Mouse (Mus musculus) adrenal gland, postnatal 25 days (tissue): ENCODE data around the gene Dennd2d. TPM values are rescaled to one million over a fixed set of nuclear protein-coding genes. Genes with fewer than 3 reads are reported as not detected.
A peak's percentile ranks its signal among the peaks of the same experiment; 100 is the strongest.

Experiments
- DNase-seq: peaks from one replicate; pipeline ENCODE4 v3.0.0; 2021; ENCODE audit warnings: mixed read lengths
- total RNA-seq: library from RNA; stranded (reverse); gene quantifications from 2 replicates; pipeline ENCODE4 v1.2.3, GENCODE M21; 2021

Gene Dennd2d
- total RNA-seq, 1 experiment from 2014 or later, result 4.6 TPM

DNA sequence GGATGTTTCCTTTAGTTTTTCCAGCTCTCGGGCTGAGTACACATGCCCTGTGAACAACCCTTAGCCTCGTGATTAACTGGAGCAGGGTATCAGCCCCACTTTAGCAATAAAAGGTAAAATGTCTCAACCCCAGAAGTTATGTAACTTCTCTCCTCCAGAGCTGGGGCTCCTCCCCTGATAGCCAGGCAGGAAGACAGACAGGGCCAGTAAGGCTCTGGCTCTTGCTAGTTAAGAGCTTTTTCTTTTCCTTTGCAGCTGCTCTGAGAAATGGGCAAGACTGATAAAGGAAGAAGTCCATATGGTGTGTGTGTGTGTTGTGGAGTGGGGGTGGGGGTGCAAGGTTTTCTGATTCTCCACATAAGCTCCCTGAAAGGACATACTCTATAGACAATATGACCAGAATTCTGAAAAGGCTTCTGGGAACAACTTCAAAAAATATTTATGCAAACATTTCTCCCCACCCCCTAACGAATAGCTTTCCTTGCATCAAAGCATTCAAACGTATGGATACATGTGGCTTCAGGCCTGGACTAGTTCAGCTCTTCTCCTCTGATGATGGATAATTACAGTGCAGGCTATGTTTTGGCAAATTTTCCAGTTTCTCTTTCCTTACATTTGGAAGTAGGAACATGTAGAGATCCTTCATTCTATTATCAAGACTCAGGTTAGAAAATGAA, 14.0 kb downstream of the Dennd2d start:
- no peak for DNase-seq

DNA sequence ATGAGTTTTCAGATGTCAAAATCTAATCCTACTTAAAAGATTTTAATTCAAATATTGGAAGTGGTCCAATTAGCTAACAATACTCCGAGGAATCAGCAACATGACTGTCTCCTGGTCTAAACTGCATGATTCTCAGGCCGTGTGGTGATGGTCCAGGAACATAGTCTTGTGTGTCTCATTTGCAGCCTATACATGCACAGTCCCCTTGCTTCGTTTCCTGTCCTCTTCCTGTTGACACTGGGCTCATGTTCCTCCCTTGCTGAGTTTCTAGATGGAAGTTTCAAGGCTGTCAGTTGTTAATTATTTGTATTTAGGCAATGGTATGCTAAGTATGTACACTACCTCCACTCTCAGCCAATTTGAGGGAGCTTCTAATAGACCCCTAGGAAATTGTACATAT, 14.8 kb downstream of the Dennd2d start:
- DNase-seq, result no peak

- DNase-seq, result no peak
Measured at GRCm38 (mm10) chr3:106500510-106500909, 18.3 kb downstream of the Dennd2d start.

GRCm38 (mm10) chr3:106502892-106503291, 20.7 kb downstream of the Dennd2d start:
- DNase-seq, result no peak

DNA sequence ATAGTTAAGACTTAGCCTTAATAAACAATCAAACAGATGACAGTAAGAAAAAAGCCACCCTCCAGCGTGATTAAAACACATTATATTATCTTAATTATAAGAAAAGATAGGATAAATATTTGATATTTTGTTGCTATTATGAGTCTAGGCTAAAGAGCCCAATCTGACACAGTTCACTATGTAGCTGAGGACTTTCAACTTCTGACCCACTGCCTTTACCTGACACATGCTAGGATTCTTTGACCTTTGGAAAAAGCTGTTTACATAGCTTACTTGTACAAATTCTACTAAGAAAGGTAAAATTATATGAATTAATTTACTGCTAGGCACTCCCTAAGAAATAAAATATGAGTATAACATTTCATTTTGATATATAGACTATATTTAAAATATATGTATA, 28.5 kb downstream of the Dennd2d start:
- DNase-seq, result no peak

- no peak for DNase-seq
Measured at GRCm38 (mm10) chr3:106515016-106515415, 32.8 kb downstream of the Dennd2d start.

- DNase-seq, result no peak
Measured at GRCm38 (mm10) chr3:106522730-106523129, 40.5 kb downstream of the Dennd2d start.

GRCm38 (mm10) chr3:106526411-106526810, 44.2 kb downstream of the Dennd2d start:
- DNase-seq, result no peak

DNA sequence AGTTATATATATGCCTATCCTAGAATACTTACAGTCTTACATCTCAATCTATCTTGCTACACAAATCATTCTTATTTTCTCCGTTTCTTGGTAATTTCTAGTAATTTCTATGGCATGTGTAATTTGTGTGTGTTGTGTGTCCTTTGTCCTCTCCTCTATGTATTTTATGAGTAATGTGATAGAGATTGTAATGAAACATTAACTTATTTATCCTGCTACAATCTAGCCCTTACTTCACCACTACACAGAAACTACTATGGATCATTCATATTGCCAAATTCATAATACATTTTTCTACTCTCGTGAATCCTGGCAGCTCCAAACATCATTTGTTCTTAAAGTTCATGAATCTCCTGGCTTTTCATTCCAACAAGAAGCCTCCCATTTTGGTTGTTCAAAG, 45.8 kb downstream of the Dennd2d start:
- no peak for DNase-seq

- no peak for DNase-seq
Measured at GRCm38 (mm10) chr3:106533277-106533676, 51.1 kb downstream of the Dennd2d start.

DNA sequence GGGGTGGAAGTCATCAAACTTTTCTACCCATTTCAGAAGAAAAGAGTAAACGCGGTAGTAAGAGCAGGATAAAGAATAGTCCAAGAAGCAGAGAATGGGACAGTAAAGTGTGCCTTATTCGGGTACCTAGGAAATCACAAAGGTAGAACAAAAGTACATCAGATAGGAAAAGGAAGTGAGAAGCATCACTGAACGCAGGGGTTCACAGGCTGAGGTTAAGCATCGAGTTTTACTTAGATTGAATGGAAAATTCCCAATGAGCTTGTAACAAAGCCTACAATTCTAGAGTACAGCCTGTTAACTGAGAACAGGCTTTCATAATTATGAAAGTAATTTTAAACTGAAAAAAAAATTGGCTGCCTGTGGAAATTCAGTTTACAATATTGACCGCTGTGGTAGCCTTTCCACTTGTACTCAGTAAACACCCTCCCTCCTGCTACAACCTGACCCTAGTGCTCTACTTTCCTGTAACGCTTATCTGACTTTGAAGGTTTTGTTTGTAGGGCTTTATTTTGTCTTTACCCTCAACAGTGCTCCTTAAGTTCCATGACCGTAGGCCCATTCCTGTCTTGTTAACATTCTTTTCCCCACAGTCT, 62.6 kb downstream of the Dennd2d start:
- DNase-seq, result no peak

DNA sequence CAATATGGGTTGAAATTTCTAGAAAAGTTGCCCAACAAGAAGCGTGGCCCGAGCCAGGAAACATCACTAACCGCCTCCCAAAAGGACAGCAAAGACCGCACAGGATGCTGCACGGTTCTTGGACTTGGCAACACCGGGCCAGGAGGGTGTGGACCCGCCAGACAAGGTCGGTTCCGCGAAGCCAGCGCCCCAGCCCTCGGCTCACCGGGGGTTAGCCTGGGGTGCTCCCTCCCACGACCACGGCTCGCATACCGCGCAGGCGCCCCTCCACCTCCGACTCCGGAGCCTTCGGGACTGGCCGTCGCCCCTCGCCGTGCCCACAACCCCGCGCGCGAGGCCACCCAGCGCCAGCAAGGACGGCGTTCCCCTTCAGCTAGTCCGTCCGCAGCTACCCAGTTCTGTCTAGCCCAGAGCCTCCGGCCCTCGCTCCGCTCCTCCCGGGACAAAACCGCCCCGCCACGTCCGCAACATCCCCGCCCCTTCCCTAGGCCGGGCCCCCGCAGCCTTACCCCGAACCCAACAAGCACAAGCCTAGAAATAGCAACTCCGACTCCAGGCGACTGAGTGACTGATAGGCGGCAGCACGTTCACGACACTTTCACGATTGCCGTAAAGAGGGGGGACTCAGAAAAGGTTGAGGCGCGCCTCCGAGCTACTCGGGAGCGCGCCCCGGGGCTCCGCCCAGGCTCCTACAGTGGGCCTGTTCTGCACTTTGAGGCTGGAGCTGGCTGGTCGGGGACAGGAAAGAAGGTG, 65.1 kb downstream of the Dennd2d start, which contains the start of the genes Dram2 and Cept1:
Gene Dram2 (plus strand): TSS at position 628 of the 753 bp plus-strand sequence.
Gene Cept1 (minus strand): TSS at position 632 of the 753 bp plus-strand sequence.
- DNase-seq, result peak; percentile 87

DNA sequence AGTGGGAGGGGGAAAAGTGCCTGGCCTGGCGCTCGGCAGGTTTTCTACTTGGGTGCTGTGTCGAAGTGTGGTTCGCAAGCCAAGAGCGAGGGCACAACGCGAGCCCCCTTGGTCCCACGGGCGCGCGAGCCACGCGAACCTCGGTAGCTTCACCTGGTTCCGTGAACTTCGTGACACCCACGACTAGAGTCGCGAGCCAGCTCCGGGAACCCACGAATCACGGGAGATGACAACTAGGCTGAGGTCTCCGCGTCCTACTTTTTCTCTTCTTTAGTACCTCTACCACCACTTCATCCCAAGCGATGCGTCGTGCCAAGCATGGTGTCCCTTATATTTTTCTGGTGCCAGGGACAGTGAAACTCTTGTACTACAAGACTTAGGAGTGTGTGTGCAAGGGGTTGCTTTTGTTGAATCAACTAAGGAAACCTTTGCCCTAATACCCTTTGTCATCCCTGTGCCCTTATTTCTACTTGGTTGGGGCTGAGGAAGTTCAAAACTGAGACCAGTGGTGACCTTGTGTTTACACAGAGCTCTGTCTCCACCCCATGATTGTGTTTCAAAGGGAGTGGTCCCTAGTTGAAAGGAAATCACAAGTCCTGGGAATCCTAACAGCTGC, 65.8 kb downstream of the Dennd2d start:
- DNase-seq, result no peak

GRCm38 (mm10) chr3:106548971-106549370, 66.8 kb downstream of the Dennd2d start:
- DNase-seq, result no peak

Other genes with a start within 250 kb of the Dennd2d start
- gene Chil6, start 76.2 kb upstream of the Dennd2d start, total RNA-seq, result not detected in 2 replicates
- 56.6 and 83.3 TPM in 2 replicates for gene Dram2, start 65.4 kb downstream of the Dennd2d start, total RNA-seq
- gene Cept1, start 65.4 kb downstream of the Dennd2d start, total RNA-seq, result 34.0 and 38.6 TPM in 2 replicates
- 18.3 and 19.4 TPM in 2 replicates for gene Lrif1, start 202.6 kb downstream of the Dennd2d start, total RNA-seq